Mouse (Mus musculus) liver, embryonic 15.5 days (tissue): ENCODE results near the gene Hcrt. TPM values are rescaled to one million over a fixed set of nuclear protein-coding genes. Genes with fewer than 3 reads are reported as not detected.
A peak's percentile ranks its signal among the peaks of the same experiment; 100 is the strongest.
"Not testable (repeated sequence)": the region's sequence is repeated elsewhere in the genome, so short reads cannot be mapped to it uniquely, and the experiment has no call there.

ENCODE experiments used
- ATAC-seq: fragments of 200-750 bp; cut with Nextera tagmentation; 2 replicates; pipeline ENCODE4 v1.8.0; 2017; ENCODE audit warnings: moderate number of reproducible peaks, mild to moderate bottlenecking, moderate library complexity; ENCODE audit not compliant: insufficient read depth
- H3K27ac ChIP-seq: fragments of 300-500 bp; sonication (generic); replicated peaks from 2 replicates; pipeline ENCODE4 v1.5.1; 2015; ENCODE audit warnings: mild to moderate bottlenecking, inconsistent platforms
- H3K27me3 ChIP-seq: fragments of 300-500 bp; sonication (generic); 2 replicates; pipeline ENCODE4 v1.6.1; 2015; ENCODE audit warnings: mild to moderate bottlenecking, inconsistent platforms
- H3K36me3 ChIP-seq: fragments of 300-500 bp; sonication (generic); replicated peaks from 2 replicates; pipeline ENCODE4 v1.6.1; 2015; ENCODE audit warnings: moderate library complexity, mild to moderate bottlenecking, inconsistent platforms
- H3K4me1 ChIP-seq: fragments of 300-500 bp; sonication (generic); replicated peaks from 2 replicates; pipeline ENCODE4 v1.6.1; 2015; ENCODE audit warnings: inconsistent platforms
- H3K4me2 ChIP-seq: fragments of 300-500 bp; sonication (generic); 2 replicates; pipeline ENCODE4 v1.6.1; 2015; ENCODE audit warnings: moderate library complexity, mild to moderate bottlenecking, inconsistent platforms
- H3K4me3 ChIP-seq: fragments of 300-500 bp; sonication (generic); replicated peaks from 2 replicates; pipeline ENCODE4 v1.5.1; 2015; ENCODE audit warnings: mild to moderate bottlenecking, inconsistent platforms
- H3K9ac ChIP-seq: fragments of 300-500 bp; sonication (generic); 2 replicates; pipeline ENCODE4 v1.6.1; 2015; ENCODE audit warnings: moderate library complexity, mild to moderate bottlenecking, inconsistent platforms
- H3K9me3 ChIP-seq: fragments of 300-500 bp; sonication (generic); replicated peaks from 2 replicates; pipeline ENCODE4 v1.6.1; 2016; ENCODE audit warnings: inconsistent platforms
- WGBS: fragments of 180-500 bp; shearing (Covaris S2); methylation state at CpG from one replicate; pipeline ENCODE4 v1.1.7; 2015; ENCODE audit warnings: mixed read lengths; ENCODE audit not compliant: insufficient replicate concordance; 5-methylcytosine and 5-hydroxymethylcytosine counted together
- polyA plus RNA-seq: library from polyadenylated mRNA; unstranded; fragments of >200 nt; fragmentation: Nextera tagmentation; extraction: Ambion mirVana; gene quantifications from 2 replicates; pipeline ENCODE4 v1.2.1, GENCODE M21; 2015

Gene Hcrt
- not detected in 2 replicates for polyA plus RNA-seq

- H3K36me3 ChIP-seq: no peaks in the 10 kb centered on the region
- H3K27me3 ChIP-seq: peaks cover 54% of the 10 kb centered on the region
- H3K9me3 ChIP-seq: no peaks in the 10 kb centered on the region
- peak within 1 kb of the TSS; percentile 53 for H3K4me3 ChIP-seq
- H3K27ac ChIP-seq: no peak within 1 kb of the TSS
- peak within 1 kb of the TSS; percentile 81 for H3K4me2 ChIP-seq
- no peak within 1 kb of the TSS; the same call in 1 of the 2 replicates for H3K9ac ChIP-seq
- no peak for ATAC-seq
- peaks cover 26% of the 10 kb centered on the region for H3K4me1 ChIP-seq
- 70% methylated on average over 7 of the region's 7 CpGs for WGBS
Observed at GRCm38 (mm10) chr11:100762831-100763230, at the start of gene Hcrt. Gene Hcrt (minus strand): TSS chr11:100762931.

DNA sequence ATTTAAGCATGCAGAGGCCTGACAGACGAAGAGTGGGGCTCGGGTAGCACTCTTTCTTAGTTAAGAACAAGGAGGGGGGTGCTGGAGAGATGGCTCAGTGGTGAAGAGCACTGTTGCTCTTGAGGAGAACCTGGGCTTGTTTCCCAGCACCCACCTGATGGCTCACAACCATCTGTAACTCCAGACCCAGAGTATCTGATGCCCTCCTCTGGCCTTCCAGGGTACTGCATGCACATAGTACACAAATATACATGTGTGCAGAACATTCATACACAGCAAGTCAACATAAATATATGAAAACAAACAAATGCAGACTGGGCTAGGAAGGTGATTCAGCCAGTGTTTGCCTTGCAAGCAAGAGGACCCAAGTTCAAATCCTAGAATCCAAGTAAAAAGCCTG is 48.4 kb upstream of the Hcrt start:
- Histone ChIP-seq H3K36me3 (peaks cover 23% of the 10 kb centered on the region; the same call in 1 of the 2 replicates), H3K9me3 (0 out of 2 replicates have a peak, but pooled peaks cover 4% of the 10 kb centered on the region), H3K9ac (no peak overlapping the region), H3K4me2 (no peak overlapping the region), H3K4me3 (no peak overlapping the region), H3K27me3 (no peaks in the 10 kb centered on the region), H3K27ac (no peak overlapping the region), H3K4me1 (peaks cover 22% of the 10 kb centered on the region)
- no peak for ATAC-seq
- WGBS: 81% methylated on average over 2 of the region's 2 CpGs

DNA sequence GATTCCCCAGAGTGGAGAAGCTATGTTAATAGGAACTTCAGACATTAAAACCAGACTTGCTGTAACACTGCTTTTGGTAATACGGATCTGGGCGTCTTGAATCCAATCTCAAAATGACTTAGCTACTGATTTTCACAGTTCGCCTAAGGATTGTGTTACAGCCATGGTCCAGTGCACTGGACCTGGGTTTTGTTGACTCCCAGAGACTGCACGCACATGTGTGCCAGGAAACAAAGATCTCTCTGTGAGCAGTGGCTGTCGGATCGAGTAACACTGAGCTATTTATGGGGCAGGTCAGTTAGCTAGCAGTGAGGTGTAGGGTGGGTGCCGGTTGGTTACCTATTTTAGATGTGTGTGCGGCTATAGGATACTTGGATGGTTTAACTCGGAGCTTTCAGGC is 47.8 kb upstream of the Hcrt start:
- Histone ChIP-seq H3K4me3 (no peak overlapping the region), H3K27ac (no peak overlapping the region), H3K4me1 (peaks cover 16% of the 10 kb centered on the region), H3K36me3 (peaks cover 29% of the 10 kb centered on the region; the same call in 1 of the 2 replicates), H3K4me2 (no peak overlapping the region), H3K9me3 (0 out of 2 replicates have a peak, but pooled peaks cover 4% of the 10 kb centered on the region), H3K9ac (no peak overlapping the region), H3K27me3 (no peaks in the 10 kb centered on the region)
- WGBS: 78% methylated on average over 9 of the region's 9 CpGs
- ATAC-seq: no peak

GRCm38 (mm10) chr11:100806380-100807305 is 43.9 kb upstream of the Hcrt start:
- ATAC-seq: no peak
- Histone ChIP-seq H3K4me3 (no peak overlapping the region), H3K4me1 (no peaks in the 10 kb centered on the region; the same call in 1 of the 2 replicates), H3K27ac (no peak overlapping the region), H3K36me3 (peaks cover 64% of the 10 kb centered on the region), H3K4me2 (no peak overlapping the region), H3K9me3 (no peaks in the 10 kb centered on the region), H3K9ac (no peak overlapping the region), H3K27me3 (no peaks in the 10 kb centered on the region)
- WGBS: 81% methylated on average over 20 of the region's 20 CpGs

DNA sequence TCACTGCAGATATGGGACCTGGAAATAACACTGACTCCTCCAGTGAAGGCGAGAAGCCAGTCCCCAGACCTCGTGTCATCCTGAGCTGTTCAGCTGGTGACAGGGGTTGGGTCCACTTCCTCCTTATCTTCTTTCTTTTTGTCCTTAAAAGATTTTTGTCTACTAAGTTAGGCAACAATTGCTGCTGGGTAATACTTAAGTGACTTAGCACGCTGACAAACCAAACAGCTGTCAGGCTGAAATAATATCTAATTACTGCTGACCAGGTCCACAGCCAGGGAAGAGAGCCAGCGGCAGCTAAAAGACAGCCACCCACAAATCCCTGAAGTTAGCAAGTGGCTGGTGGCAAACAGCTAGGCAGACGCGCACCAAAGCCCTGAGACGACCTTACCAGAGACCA is 42.8 kb upstream of the Hcrt start:
- Histone ChIP-seq H3K36me3 (peaks cover 68% of the 10 kb centered on the region), H3K4me2 (no peak overlapping the region), H3K4me3 (no peak overlapping the region), H3K27ac (0 out of 2 replicates have a peak overlapping the region, but pooled peaks have one; percentile 2), H3K4me1 (no peaks in the 10 kb centered on the region; the same call in 1 of the 2 replicates), H3K9ac (no peak overlapping the region), H3K27me3 (no peaks in the 10 kb centered on the region), H3K9me3 (no peaks in the 10 kb centered on the region)
- ATAC-seq: no peak
- WGBS: 56% methylated on average over 7 of the region's 7 CpGs

DNA sequence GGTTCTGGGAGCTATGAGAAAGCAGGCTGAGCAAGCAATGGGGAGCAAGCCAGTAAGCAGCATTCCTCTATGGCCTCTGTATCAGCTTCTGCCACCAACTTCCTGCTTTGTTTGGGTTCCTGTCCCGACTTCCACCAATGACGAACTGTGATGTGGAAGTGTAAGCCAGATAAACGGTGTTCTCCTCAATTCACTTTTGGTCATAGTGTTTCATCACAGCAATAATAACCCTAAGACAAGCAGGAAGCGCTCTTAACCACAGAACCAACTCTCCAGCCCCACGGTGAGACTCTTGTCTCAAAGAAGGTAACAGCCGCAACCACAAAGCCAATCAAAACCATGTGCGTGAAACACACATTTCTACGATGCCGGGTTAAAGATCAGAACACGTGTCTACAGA is 41.7 kb upstream of the Hcrt start:
- ATAC-seq: no peak
- Histone ChIP-seq H3K4me1 (no peaks in the 10 kb centered on the region; the same call in 1 of the 2 replicates), H3K4me3 (no peak overlapping the region), H3K27ac (no peak overlapping the region), H3K36me3 (peaks cover 78% of the 10 kb centered on the region), H3K4me2 (no peak overlapping the region), H3K27me3 (no peaks in the 10 kb centered on the region), H3K9me3 (no peaks in the 10 kb centered on the region), H3K9ac (no peak overlapping the region)
- WGBS: 63% methylated on average over 10 of the region's 10 CpGs

DNA sequence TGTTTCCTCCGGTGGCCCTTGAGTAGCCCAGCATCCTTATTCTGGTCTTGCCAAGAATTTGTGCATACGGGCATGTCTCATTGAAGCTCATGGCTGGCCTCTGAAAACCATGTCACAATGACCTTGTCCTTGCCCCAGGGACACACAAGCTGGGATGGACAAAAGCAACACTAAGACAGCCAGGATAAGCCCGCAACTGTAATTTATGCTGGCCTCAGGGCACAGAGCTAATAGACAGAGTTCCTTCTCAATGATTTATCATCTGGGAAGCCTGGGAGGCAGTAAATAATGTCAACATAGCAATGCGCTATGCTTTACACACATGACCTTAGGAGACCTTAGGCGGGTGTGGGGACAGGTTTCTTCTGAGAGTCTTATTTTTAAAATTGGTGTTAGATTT is 36.7 kb upstream of the Hcrt start:
- no peak for ATAC-seq
- Histone ChIP-seq H3K9me3 (no peaks in the 10 kb centered on the region), H3K27me3 (no peaks in the 10 kb centered on the region), H3K4me1 (no peaks in the 10 kb centered on the region), H3K36me3 (peaks cover 81% of the 10 kb centered on the region), H3K27ac (no peak overlapping the region), H3K4me3 (no peak overlapping the region), H3K4me2 (no peak overlapping the region), H3K9ac (no peak overlapping the region)
- 81% methylated on average over 5 of the region's 5 CpGs for WGBS

- H3K27ac ChIP-seq: no peak overlapping the region
- H3K36me3 ChIP-seq: peaks cover 70% of the 10 kb centered on the region
- no peaks in the 10 kb centered on the region for H3K9me3 ChIP-seq
- no peak overlapping the region for H3K4me2 ChIP-seq
- no peaks in the 10 kb centered on the region for H3K4me1 ChIP-seq
- no peak overlapping the region for H3K4me3 ChIP-seq
- ATAC-seq: no peak
- no peak overlapping the region for H3K9ac ChIP-seq
- H3K27me3 ChIP-seq: no peaks in the 10 kb centered on the region
- WGBS: 75% methylated on average over 8 of the region's 8 CpGs
Observed at GRCm38 (mm10) chr11:100796585-100796984, 33.9 kb upstream of the Hcrt start.

DNA sequence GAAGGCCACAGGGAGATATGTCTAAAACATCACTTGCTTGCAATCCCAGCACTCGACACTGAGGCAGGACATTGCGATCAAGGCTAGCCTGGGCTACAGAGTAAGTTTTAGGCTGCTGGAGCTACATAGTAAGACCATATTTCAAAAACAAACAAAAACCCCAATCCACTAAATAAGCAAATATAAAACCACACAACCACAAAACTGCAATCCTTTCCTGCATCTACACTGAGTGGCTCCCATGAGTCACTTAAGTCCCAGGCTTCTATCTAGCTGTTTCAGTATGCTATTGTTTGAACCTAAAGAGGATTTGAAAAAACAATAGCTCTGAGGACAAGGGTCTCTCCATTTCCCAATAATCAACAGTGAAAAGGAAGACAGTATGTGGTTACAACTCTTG is 32.7 kb upstream of the Hcrt start:
- peaks cover 70% of the 10 kb centered on the region for H3K36me3 ChIP-seq
- H3K4me1 ChIP-seq: no peaks in the 10 kb centered on the region
- no peaks in the 10 kb centered on the region for H3K9me3 ChIP-seq
- no peak for ATAC-seq
- no peak overlapping the region for H3K9ac ChIP-seq
- H3K27me3 ChIP-seq: no peaks in the 10 kb centered on the region
- no peak overlapping the region for H3K4me2 ChIP-seq
- no peak overlapping the region for H3K27ac ChIP-seq
- WGBS: 85% methylated on average over 2 of the region's 2 CpGs
- no peak overlapping the region for H3K4me3 ChIP-seq

GRCm38 (mm10) chr11:100791457-100792049 is 28.8 kb upstream of the Hcrt start:
- H3K4me3 ChIP-seq: no peak overlapping the region
- no peak overlapping the region for H3K27ac ChIP-seq
- H3K4me1 ChIP-seq: no peaks in the 10 kb centered on the region
- WGBS: 74% methylated on average over 2 of the region's 2 CpGs
- H3K27me3 ChIP-seq: no peaks in the 10 kb centered on the region
- H3K36me3 ChIP-seq: peaks cover 80% of the 10 kb centered on the region
- no peak overlapping the region for H3K9ac ChIP-seq
- ATAC-seq: no peak
- H3K9me3 ChIP-seq: no peaks in the 10 kb centered on the region
- no peak overlapping the region for H3K4me2 ChIP-seq

DNA sequence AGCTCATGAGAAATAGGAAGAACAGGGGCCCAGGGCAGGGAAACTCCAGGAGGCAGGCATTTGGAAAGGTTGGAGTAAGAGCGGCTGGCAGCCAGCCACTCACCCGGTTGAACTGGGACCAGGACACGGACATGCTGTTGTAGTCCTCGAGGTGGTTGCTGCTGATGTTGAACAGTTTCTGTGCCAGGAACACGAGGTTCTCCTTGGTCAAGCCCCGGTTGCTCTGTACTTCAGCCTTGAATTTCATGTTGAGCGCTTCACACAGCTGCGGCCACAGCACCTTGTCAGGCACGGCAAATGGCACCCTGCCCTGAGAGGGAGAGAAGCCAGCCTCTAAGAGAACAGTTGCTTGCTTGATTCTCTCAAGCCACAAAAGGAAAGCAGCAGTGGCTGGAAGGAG is 27.9 kb upstream of the Hcrt start:
- WGBS: 78% methylated on average over 9 of the region's 9 CpGs
- H3K4me1 ChIP-seq, H3K4me3 ChIP-seq, H3K9ac ChIP-seq, H3K27ac ChIP-seq, H3K4me2 ChIP-seq, H3K27me3 ChIP-seq, ATAC-seq, H3K9me3 ChIP-seq: not testable (repeated sequence)
- H3K36me3 ChIP-seq: peaks cover 84% of the 10 kb centered on the region
